Mouse (Mus musculus) ZHBTc4 (cell line): ENCODE measurements around the gene Tmem198b.

Experiments
- DNase-seq: peaks from one replicate; pipeline ENCODE4 v3.0.0-alpha.2; 2011; ENCODE audit warnings: low read depth, low spot score

Gene Tmem198b

GRCm38 (mm10) chr10:128801981-128802495 is 2.1 kb downstream of the Tmem198b start:
- no peak for DNase-seq

GRCm38 (mm10) chr10:128798676-128799075 is 5.5 kb downstream of the Tmem198b start:
- DNase-seq: no peak

DNA sequence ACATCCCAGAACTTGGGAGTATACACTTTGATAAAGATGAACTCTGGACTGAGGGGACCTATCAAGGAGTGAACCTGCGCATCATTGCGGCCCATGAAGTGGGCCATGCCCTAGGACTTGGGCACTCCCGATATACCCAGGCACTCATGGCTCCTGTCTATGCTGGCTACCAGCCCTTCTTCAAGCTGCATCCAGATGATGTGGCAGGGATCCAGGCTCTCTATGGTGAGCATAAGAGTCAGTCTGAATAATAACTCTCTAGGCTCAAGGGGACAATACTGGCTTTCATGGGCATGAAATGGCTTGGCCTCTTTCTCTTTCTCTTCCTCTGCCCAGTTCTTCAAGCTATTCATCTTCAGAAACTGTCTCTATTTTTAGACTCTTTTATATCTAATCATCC is 8.6 kb downstream of the Tmem198b start:
- no peak for DNase-seq

GRCm38 (mm10) chr10:128794391-128794790 is 9.8 kb downstream of the Tmem198b start:
- no peak for DNase-seq

- no peak for DNase-seq
Measured at GRCm38 (mm10) chr10:128793258-128793657, 10.9 kb downstream of the Tmem198b start.

- no peak for DNase-seq
Measured at GRCm38 (mm10) chr10:128792041-128792440, 12.1 kb downstream of the Tmem198b start.

DNA sequence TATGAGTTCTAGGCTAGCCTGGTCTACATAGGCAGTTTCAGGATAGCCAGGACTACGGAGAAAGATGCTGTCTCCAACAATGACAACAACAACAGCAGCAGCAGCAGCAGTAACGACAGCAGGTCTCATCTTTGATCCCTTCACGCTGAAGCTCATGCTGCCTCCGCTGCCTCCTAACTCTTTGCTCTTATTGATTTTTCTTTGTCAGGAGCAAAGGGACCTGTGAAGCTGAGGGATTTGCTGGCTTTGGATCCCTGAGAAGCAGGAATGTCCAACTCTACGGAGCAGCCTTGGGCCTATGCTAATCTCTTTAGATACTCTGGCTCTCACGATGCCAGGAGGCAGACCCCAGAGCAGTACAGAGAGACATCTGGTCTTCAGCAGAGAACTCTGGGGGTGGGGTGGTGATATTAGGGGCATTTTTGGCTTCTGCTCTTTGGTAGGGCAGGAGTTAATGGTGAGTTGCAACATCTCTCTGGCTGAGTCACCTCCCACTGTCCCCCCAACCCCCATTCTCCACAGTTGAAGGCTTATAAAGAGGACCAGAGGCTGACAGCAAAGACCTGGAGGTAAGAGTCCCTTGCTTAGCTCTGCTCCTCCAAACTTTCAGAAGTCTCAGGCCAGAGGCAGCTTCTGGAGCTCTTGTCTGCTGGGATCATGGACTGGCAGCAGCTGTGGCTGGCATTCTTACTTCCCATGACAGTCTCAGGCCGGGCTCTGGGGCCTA is 13.6 kb downstream of the Tmem198b start, which contains the start of gene Mmp19:
Gene Mmp19, plus strand, starts transcription at position 513 of the 727 bp plus-strand sequence.
- no peak for DNase-seq

DNA sequence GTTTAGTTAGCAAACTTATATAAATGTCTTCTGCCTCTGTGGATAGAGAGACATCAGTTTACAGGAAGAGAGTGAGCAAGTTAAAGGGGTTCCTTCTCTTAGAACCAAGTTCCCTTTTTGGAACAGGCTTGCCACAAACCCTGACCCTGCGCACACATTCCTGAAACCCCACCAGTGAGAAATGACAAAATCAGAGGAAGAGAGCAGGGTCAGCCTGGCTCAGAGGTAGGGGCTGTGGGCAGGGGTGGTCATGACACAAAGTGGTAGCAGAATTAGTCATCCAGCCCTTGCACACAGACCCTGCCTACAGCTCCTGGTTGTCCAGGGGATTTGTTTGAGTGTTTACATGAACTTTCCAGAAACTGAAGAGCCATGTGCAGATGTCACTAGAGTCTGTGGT is 24.0 kb downstream of the Tmem198b start:
- no peak for DNase-seq

- DNase-seq: no peak
Measured at GRCm38 (mm10) chr10:128779011-128779795, 25.0 kb downstream of the Tmem198b start.

GRCm38 (mm10) chr10:128778441-128778840 is 25.7 kb downstream of the Tmem198b start:
- DNase-seq: no peak

GRCm38 (mm10) chr10:128773685-128774084 is 30.5 kb downstream of the Tmem198b start:
- peak; percentile 62 for DNase-seq

DNA sequence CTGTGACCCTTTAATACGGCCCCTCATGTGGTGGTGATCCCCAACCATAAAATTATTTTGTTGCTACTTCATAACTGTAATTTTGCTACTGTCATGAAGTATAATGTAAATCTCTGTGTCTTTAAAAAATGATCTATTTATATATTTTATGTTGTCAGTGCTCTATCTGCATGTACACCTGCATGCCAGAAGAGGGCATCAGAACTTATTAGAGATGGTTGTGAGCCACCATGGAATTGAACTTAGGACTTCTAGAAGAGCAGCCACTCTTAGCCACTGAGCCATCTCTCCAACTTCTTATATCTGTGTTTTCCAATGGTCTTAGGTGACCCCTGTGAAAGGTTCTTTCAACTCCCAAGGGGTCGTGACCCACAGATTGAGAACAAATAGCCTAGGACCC is 31.3 kb downstream of the Tmem198b start:
- no peak for DNase-seq
